Mouse (Mus musculus) myocyte (in vitro differentiated cells): ENCODE results near the gene Plac9b. TPM values are rescaled to one million over a fixed set of nuclear protein-coding genes. Genes with fewer than 3 reads are reported as not detected.
"Not testable (repeated sequence)": the region's sequence is repeated elsewhere in the genome, so short reads cannot be mapped to it uniquely, and the experiment has no call there.

Source experiments
- H3K27me3 ChIP-seq: one replicate; pipeline ENCODE4 v1.6.1; 2011; ENCODE audit not compliant: control insufficient read depth, insufficient read depth, insufficient read length
- H3K36me3 ChIP-seq: one replicate; pipeline ENCODE4 v1.6.1; 2011; ENCODE audit not compliant: control insufficient read depth, insufficient read depth
- H3K4me2 ChIP-seq: one replicate; pipeline ENCODE4 v1.6.1; 2011; ENCODE audit warnings: low read depth, control low read depth
- H3K4me3 ChIP-seq: one replicate; pipeline ENCODE4 v1.5.1; 2011; ENCODE audit warnings: mild to moderate bottlenecking, control low read depth, moderate library complexity
- H3K79me2 ChIP-seq: one replicate; pipeline ENCODE4 v1.6.1; 2011; ENCODE audit not compliant: control insufficient read depth, insufficient read depth
- H3ac ChIP-seq: one replicate; pipeline ENCODE4 v1.6.1; 2011; ENCODE audit not compliant: control insufficient read depth, insufficient read length
- polyA plus RNA-seq: library from polyadenylated mRNA; unstranded; fragments of >200 nt; fragmentation: generic; extraction: Trizol; gene quantifications from one replicate; pipeline ENCODE4 v1.2.1, GENCODE M21; 2012; ENCODE audit warnings: missing spikeins

The Plac9b gene
- 1.6 TPM for polyA plus RNA-seq

DNA sequence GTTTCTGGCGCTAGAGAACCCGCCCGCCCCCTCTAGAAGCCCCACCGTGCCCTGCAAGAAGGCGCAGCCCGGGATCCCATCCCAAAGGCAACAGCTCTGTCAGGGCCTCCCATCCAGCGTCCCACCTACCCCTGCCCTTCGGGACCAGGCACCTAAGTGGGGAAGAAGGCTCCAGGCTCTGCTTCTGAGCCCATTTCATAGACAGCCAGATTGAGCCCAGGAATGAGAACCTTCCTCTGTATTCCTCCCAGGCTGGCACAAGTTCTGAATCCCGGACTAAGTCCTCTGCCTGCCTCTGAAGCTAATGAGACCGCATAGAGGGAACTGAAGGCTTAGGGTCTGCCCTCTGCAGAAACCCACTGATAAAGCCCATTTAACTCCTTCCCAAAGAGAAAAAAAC, at the start of gene Plac9b:
Gene Plac9b, minus strand, starts transcription at position 101 of the 400 bp plus-strand sequence.
- not testable (repeated sequence) for H3K27me3 ChIP-seq, H3K36me3 ChIP-seq, H3K4me2 ChIP-seq, H3K4me3 ChIP-seq, H3ac ChIP-seq, H3K79me2 ChIP-seq

GRCm38 (mm10) chr14:26216233-26217000, 34.1 kb upstream of the Plac9b start:
- not testable (repeated sequence) for H3K4me2 ChIP-seq, H3K27me3 ChIP-seq, H3K36me3 ChIP-seq, H3ac ChIP-seq, H3K4me3 ChIP-seq, H3K79me2 ChIP-seq

- H3K36me3 ChIP-seq, H3ac ChIP-seq, H3K79me2 ChIP-seq, H3K27me3 ChIP-seq, H3K4me2 ChIP-seq, H3K4me3 ChIP-seq: not testable (repeated sequence)
These were observed 24.6 kb upstream of the Plac9b start, which contains the start of gene Tmem254b for GRCm38 (mm10) chr14:26206926-26207247. Tmem254b (minus strand) TSS chr14:26207041.

- not testable (repeated sequence) for H3K27me3 ChIP-seq, H3ac ChIP-seq, H3K4me2 ChIP-seq, H3K79me2 ChIP-seq, H3K36me3 ChIP-seq, H3K4me3 ChIP-seq
These were observed 24.1 kb upstream of the Plac9b start for GRCm38 (mm10) chr14:26206197-26206925.

DNA sequence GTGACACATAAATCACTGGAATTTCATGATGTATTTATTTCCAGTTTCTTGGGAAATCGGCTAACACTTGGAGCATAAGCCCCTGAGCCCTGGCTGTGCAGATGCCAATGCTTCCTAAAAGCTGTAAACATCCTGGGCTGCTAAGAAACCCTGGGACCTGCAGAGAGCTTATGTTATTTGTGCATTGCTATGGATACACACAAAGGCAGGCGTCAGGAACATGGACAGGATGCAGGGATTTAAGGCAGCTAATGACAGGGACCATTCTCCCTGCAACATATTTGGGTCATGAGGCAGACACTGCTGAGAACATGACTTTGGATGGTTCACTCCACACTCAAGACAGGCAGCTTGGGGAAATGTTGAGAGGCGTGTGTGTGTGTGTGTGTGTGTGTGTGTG, 15.6 kb upstream of the Plac9b start:
- H3K79me2 ChIP-seq, H3K27me3 ChIP-seq, H3K36me3 ChIP-seq, H3ac ChIP-seq, H3K4me2 ChIP-seq, H3K4me3 ChIP-seq: not testable (repeated sequence)

DNA sequence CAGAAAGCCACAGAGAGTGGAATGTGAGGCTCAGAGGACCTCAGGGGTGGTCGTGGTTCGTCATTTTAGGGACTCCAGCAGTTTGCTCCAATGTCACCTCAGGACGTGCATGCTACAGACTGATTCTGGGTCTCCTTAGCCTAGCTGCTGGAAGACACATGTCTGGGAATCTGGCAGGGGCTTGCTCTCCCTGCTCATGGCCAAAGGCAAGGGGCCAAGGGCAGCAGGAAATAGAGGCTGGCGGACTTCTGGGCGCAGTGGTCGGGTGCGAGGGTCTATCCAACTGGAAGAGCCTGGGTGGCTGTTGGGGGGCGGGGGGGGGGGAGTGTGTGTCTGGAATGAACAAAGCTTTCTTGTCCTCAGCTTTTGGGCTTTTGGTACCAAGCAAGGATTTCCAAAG, 6.1 kb upstream of the Plac9b start:
- not testable (repeated sequence) for H3K4me3 ChIP-seq, H3ac ChIP-seq, H3K27me3 ChIP-seq, H3K36me3 ChIP-seq, H3K4me2 ChIP-seq, H3K79me2 ChIP-seq

- H3K79me2 ChIP-seq, H3ac ChIP-seq, H3K4me2 ChIP-seq, H3K4me3 ChIP-seq, H3K36me3 ChIP-seq, H3K27me3 ChIP-seq: not testable (repeated sequence)
These were observed 4.4 kb upstream of the Plac9b start for GRCm38 (mm10) chr14:26186638-26187037.

DNA sequence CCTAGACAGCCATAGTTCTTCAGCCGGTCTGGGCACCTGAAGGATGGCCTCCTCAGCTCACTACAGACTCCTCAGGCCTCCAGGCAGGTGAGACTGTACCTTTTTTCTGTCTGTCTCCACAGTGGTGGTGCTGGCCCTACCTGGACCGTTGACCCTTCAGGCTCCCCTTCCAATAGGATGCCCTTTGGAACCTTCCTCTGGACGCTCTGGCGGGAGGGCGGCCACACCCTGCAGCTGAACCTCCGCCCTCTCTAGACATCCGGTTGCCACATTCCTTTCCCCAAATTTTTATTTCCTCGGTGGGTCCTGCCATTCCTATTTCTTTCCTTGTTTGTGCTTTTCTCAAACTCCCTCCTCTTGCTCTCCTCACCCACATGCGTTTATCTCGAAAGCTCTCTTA, 620 bp downstream of the Plac9b start:
- H3K27me3 ChIP-seq, H3K4me3 ChIP-seq, H3K79me2 ChIP-seq, H3K4me2 ChIP-seq, H3K36me3 ChIP-seq, H3ac ChIP-seq: not testable (repeated sequence)

DNA sequence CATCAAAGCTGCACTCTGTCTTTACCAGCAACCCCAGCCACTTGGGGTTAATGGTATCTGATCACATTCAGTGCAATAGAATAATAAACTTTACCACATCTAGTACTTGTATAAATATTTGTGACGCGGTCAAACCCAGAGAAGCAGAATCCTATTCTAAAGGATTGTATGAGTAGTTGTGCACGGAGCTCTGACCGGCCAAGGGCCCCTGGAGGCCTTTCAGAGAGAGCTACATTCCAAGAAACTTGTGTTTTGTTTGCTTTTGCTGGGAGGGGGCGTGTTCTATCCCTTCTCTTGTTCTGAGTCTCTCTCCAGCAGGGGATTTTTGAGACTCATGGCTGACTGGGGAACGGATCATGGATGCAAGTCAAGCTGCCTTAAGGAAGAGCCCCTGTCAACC, 7.3 kb downstream of the Plac9b start:
- not testable (repeated sequence) for H3K4me2 ChIP-seq, H3K79me2 ChIP-seq, H3K36me3 ChIP-seq, H3ac ChIP-seq, H3K27me3 ChIP-seq, H3K4me3 ChIP-seq

GRCm38 (mm10) chr14:26173955-26174354, 8.3 kb downstream of the Plac9b start:
- not testable (repeated sequence) for H3K4me2 ChIP-seq, H3K4me3 ChIP-seq, H3ac ChIP-seq, H3K79me2 ChIP-seq, H3K36me3 ChIP-seq, H3K27me3 ChIP-seq

DNA sequence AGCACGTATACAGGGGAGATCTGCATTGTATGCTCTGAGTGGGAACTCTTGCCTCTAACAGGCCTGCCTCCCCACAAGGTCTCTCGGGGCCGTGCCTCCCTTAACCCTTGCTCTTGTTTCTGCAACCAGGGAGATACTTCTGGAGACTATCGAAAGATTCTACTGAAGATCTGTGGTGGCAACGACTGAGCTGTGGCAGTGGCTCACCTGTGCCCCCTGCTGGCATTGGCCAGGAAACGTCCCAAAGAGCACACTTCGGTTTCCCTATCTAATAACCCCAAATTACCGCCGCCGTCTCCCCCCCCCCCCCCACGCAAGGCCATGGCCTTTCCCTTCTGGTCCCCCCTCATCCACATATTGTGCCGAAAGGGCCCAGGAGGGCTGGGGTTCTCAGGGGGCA, 17.0 kb downstream of the Plac9b start:
- H3K79me2 ChIP-seq, H3ac ChIP-seq, H3K4me2 ChIP-seq, H3K4me3 ChIP-seq, H3K36me3 ChIP-seq, H3K27me3 ChIP-seq: not testable (repeated sequence)

DNA sequence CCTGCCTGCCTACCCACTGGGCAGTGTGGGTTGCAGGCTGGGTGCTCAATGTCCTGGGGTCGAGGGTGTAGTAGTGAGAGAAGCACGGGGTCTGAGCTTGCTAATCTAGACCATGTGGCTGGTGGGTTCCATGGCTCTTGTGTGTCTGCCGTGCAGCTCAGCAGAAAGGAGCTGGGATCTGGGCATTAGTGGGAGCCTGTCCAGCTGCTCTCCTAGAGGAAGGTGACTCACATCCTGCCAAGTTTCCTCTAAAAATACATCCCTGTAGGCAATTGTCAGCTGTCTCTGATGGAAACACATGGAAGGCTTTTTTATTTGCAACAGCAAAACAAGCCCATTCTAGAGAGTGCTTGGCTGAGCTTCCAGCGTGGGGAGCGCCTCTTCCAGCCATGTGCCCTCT, 19.9 kb downstream of the Plac9b start:
- H3K36me3 ChIP-seq, H3K4me3 ChIP-seq, H3K27me3 ChIP-seq, H3K4me2 ChIP-seq, H3K79me2 ChIP-seq, H3ac ChIP-seq: not testable (repeated sequence)

GRCm38 (mm10) chr14:26161156-26161555, 21.1 kb downstream of the Plac9b start:
- H3K4me2 ChIP-seq, H3K79me2 ChIP-seq, H3K27me3 ChIP-seq, H3K36me3 ChIP-seq, H3K4me3 ChIP-seq, H3ac ChIP-seq: not testable (repeated sequence)
